Mouse (Mus musculus) kidney, postnatal 10 days (tissue): ENCODE data around the gene Cyb5r4.
"Not testable (repeated sequence)": the region's sequence is repeated elsewhere in the genome, so short reads cannot be mapped to it uniquely, and the experiment has no call there.

Source experiments
- DNase-seq: peaks from one replicate; pipeline ENCODE4 v3.0.0; 2021; ENCODE audit warnings: mixed read lengths

Cyb5r4 gene

DNA sequence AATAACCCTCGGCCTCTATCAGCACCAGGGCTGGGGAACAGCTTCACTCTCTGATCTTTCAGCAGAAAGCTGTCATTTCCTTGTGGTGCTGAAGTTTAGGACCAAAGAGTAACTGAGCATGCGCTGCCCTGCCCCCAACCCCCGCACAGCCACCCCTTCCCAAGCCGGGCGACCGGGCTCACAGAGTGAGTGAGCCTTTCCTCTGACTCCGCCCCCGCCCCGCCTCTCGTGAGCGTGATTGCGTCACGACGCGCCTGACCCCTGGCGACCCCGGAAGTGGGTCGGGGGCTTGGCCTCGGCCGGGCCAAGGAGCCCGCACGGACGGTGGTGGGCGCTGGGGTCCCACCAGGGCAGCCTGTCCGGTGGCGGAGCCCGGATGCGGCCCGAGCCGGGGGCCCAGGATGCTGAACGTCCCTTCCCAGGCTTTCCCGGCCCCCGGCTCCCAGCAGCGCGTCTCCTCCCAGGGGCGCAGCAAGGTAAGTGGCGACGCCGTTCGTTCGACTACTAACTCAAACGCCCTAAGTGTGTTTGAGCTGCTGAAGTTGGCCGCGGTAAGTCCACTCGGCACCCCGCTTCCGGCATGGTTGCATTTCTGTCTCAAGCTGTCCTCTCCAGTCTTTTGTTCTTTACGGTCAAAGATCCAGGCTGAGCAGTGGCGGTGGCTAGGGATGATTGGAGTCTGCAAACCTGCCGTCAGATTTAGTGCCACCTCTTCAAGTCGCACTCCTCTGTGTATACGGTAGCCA is at the start of gene Cyb5r4:
Gene Cyb5r4 (plus strand): TSS at position 237 of the 746 bp plus-strand sequence.
- peak; percentile 98 for DNase-seq

DNA sequence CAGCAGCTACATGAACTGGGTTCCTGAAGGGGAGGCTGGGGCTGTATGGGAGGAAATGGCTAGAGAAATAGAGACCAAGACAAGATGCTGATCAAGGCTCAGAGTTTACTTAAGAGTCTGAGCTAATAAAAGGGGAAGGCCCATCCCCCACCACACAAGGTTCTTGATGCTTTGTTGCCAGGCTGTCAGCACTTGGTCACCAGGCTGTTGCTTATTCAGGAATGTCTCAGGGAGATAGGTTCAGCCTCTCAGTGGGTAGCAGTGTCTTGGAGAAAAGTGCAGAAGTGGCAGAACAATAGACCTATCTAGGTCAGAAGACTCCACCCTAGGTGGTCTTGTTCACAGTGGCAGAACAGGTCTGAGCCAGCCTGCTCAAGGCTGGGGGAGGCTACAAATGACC is 49.3 kb upstream of the Cyb5r4 start:
- DNase-seq = not testable (repeated sequence)

DNA sequence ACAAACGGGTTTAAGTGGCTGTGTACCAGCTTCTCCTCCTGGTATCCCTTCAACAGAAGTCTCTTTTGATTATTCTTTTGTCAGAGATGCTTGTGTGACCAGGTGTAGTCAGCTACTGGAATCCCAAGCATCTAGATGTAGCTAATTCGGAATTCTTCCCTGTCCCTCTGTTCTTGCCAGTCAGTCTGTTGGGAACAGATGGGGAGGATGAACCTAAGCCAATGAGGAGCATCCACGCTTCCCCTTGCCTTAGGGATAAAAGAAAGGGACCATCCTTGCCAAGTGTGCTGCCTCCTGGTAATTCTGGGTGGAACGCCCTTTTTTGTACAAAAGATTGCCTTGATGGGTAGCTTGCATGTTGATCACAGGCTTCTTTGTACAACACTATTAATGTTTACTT is 48.3 kb upstream of the Cyb5r4 start:
- DNase-seq = no peak

DNA sequence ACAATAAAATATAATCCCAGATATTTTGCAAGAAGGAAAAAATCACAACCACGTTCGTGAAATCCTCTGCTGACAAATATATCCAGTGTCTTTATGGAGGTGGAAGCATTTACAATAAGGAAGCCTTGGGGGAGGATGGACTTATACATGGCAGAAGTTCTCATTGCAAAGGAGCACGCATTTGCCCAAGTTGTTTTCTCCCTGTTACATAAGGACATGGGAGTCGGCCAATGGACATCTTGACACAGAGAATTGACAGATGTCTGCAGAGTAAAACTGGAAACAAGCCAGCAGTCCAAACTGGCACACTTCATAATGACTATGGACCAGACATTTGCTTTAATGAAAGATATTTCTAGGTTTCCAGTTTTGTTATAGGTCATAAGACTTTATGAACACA is 44.9 kb upstream of the Cyb5r4 start:
- DNase-seq = no peak

DNA sequence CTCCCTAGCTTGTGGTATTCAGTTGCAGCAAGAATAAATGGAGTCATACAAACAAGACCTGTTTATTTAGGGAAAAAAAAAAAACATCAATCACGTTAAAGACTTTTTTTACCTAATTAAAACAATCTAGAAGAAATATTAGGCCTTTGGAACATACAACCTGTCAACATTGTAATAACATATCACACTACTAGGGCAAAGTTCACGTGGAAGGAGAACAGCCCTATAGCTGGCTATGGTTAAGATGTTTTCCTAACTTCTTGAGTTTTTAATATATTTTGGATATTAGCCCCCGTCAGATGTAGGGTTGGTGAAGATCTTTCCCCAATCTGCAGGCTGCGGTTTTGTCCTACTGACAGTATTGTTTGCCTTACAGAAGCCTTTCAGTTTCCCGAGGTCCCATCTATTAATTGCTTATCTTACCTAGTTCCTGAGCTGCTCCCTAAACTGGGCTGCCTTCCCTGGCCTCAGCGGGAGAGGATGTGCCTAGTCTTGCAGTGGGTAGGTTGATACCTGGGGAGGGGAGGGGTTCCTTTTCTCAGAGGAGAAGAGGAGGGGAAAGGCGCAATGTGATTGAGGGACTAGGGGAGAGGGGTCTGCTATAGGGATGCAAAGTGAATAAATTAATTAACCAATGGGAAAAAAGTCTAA is 43.4 kb upstream of the Cyb5r4 start:
- DNase-seq = no peak

DNA sequence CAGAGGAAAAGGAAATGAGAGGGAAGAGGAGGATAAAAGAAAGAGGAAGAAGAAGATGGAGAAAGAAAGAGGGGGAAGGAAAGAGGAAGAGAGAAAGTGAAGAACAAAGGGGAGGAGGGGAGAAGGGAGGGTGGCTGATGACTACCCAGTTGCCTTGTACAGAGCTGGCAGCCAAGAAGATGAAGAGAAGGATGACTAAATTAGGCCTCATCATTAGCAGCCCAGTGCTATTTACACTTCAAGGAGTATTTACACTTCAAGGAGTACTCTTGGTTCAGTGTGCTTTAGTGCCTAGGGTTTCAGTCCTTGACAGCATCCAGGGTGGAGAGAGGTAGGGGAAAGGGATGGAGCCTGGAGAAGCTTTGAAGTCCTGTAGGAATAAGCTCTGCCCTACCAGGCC is 41.8 kb upstream of the Cyb5r4 start:
- no peak for DNase-seq

DNA sequence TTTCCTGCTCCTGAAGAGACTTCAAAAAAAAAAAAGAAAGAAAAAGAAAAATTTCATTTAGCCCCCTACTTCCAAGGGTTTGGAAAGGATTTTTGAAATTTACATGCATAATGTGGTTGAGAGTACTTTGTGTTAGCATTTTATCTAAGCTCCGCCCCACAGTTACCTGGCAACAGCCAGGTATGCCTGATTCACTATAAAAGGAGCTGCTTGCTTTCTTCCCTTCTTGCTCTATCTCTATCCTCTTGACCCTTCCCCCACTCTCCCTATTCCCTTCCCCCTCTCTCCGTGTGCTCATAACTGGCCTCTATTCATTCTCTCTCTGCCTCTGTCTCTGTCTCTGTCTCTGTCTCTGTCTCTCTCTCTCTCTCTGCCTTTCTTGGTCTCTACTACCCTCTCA is 40.9 kb upstream of the Cyb5r4 start:
- no peak for DNase-seq

DNA sequence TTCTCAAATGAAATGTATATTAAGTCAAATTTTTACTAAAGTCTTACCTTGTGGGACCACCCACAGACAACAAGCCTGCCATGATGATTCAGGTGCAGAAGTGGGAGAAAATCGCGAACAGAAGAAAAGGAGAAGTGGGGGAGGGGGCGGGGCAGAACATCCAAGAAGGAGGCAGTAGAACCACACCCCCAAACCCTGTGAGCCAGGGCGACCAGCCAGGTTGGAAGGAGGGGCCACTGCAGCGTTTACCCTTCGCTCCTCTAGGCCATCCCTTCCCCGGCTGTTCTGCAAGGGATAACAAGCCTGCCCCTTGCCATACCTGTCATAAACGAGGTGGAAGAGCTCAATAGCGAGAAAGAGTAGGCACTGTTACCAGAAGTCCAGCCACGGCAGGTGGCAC is 40.3 kb upstream of the Cyb5r4 start:
- no peak for DNase-seq

DNA sequence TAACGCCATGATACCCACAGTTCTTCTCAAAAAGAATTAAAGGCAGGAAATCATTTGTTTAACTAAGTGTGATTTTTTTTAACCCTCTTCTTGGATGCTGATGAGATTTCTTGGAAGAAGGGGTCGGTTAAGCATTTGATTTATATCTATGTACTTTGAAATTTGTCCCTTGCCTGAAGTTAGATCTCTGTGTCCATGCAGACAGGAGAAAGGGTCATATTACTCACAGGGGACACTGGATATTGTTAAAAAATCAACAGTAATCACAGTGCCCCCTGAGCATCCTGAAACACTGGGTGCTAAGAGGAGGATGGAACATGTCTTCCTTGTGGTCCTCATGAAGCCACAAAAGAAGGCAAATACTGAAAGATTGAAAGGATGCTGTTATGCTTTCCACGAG is 37.2 kb upstream of the Cyb5r4 start:
- DNase-seq = no peak

DNA sequence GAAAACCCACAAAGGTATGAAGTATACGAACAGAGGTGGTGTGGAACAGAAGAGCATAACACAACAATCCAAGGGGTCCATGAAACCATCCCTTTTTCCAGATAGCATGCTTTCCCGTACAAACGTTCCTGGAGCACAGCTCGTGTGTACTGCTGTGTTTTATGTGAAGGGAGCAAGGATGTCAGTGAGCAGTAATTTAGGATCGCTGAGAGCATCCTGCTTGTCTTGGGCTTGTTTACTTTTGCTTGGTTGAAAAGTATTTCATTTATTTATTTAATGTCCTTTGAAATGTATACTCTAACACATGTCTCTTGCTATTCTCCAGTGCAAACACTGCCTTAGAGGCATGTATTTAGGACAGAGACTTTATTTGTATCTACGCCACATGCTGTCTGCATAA is 36.7 kb upstream of the Cyb5r4 start:
- DNase-seq = no peak

DNA sequence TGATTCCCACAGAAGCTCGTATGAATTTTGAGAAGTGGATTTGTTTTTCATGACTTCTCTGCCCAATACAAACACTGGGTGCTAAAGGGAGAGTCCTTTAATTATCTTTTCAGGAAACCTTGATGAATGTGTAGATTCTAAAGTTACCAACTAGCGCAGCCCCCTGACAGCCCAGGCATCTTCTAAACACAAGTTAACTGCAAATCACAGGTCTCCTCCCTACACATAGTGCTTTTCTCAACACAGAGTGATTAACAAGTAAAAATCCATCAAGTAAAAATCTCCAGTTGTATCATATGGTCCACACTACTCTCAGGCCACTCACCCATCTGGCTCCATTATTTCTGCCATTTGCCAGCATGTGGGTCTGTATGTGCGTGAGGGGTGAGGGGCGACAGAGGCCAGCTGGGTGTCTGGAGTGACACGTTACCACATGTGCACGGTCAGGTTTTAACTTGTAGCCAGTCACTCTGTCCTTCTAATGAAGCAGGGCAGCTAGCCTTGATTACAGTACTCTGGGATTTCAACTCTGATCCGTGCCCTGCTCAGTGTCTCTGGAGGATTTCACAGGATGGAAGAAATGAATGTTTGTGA is 35.0 kb upstream of the Cyb5r4 start:
- DNase-seq = no peak

DNA sequence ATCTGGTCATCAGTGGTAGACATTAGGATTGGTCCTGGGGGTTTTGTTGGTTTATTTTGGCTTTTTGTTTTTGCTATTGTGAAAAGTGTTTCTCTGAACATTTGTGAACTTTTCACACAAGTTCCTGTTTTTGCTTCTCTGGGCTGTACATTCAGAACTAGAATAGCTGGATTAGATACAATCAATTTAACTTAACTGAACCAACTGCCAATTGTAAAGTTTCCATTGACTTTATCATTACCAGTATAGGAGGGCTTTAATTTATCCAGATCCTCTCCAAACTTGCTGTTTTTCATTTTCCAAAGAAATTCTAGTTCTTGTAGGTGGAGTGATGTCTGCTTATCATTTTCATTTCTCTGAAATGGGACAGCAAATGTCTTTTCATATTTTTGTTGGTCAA is 32.0 kb upstream of the Cyb5r4 start:
- DNase-seq = no peak

DNA sequence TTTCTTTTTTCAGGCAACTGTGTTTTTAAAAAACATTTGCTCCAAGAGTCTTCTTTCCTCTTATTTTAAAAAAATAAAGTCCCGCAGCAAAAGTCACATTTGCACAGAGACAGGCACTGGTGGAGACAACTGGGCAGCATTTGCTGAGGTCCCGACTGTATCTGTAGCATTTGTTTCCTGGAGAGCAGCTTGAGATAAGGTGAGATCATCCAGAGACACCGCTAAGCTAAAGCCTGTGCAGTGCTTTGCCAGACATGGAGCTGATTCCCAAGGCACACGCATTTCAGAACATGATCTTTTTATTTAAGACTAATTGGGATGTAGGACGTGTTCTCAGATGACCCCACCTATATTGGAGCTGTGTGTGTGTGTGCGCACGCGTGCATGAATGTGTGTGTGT is 30.1 kb upstream of the Cyb5r4 start:
- no peak for DNase-seq

DNA sequence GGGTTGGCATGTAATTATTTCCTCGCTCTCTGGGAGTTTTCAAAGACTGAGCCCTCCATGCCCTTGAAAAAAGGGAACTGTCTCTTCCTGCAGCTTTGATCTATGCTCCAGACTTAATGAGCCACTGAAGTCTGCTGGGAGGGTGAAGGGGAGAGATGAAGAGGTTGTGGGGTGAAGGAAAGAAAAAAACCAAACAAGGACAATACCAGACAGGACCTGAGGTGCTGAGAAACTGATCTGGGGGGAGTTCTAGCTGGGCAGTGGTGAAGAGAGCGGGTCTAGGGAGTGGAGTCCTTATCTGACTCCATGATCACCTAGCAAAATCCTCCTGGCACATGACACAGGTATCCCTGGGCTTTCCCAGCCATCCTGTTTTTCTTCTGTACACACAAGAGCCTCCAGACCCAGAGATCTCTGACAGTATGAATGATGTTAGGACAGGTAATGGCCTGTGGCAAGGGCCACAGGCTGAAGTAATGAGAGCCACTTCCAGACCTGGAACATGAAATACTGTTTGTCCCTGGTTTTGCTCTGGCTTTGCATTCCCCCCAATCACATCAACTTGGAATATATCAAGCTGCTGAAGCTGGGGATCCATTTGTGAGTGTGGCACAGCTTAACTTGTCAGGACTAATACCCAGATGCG is 24.6 kb upstream of the Cyb5r4 start:
- no peak for DNase-seq

DNA sequence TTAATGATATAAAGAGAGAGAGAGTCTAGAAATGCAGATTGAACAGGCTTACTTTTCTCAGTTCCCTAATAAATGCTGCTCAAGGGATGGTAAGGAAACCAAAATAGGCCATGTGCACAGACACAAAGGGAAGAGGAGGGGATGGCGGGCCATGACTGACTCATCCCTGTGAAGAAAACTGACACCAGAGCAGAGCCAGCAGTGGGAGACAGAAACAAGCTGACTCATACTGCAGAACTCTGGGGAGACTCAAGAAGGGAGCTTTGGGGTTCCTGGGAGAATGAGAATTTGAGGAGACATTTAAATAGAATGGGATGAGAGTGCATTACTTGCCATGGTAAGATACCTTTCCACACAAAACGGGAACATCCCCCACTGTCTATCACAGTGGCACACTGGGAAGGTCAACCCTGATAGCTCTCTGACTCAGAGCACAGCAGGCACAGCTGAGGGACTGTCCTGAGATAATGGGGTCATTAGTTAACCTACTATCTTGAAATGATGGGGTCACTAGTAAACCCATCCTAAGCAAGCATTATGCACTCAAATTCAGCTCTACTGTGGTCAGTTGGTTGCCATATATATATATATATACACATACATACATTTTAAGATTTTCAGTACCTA is 21.7 kb upstream of the Cyb5r4 start:
- DNase-seq = no peak

DNA sequence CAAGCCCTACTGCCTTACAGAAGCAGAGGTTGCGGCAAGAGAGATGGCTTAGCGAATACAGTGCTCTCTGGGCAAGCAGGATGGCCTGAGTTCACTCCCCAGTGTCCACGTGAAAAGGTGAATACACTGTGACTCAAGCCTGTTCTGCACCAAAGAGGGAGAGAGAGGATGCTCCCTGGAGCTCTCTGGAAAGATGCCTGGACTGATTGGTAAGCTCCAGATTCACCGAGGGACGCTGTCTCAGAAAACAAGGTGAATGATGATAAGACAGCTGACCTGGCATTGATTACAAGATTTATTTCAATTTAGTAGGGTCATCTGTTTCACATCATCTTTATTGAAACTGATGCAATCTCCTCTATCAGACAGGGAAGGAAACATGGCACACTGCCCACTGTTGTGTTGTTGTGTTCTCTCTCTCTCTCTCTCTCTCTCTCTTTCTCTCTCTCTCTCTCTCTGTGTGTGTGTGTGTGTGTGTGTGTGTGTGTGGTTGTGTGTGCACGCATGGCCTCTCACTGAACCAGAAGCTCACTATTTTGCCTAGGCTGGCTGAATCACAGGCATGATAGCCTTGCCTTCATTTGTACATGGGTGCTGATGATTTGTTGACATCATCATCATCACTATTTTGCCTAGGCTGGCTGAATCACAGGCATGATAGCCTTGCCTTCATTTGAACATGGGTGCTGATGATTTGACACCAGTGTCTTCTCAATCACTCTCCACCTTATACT is 16.9 kb upstream of the Cyb5r4 start:
- DNase-seq = no peak

DNA sequence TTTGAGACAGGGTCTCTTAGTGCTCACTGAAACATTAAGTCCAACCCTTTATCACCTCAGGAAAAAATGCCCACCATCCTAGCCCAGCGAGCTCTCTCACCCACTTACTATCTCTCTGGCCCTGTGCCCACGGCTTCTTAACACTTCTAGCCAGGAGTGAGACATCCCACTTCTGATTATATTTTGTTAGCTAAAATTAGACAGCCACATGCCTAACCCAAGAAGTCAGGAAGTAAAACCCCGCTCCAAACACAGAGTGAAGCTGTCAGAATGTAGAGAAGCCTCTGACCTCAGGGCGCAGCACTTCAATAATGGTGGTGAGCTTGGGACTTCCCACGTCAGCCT is 16.4 kb upstream of the Cyb5r4 start:
- no peak for DNase-seq

DNA sequence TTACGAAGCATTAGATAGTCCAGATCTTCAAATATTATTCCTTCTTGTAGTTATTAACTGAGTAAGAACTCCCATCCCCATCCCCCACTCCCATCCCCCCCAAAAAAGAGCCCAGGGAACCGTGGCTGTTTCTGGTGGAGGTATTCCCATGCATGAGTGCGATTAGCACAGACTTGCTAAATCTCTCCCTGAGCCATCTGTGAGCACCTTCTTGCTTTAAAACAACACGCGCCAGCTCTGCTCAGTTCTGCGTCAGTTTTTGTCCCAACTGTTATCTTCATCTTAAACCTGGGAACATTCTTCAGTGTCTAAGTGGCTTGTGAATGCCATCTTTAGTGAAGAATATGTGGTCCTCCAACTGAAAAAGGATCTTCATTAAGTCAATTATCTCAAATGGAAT is 13.3 kb upstream of the Cyb5r4 start:
- DNase-seq = no peak

DNA sequence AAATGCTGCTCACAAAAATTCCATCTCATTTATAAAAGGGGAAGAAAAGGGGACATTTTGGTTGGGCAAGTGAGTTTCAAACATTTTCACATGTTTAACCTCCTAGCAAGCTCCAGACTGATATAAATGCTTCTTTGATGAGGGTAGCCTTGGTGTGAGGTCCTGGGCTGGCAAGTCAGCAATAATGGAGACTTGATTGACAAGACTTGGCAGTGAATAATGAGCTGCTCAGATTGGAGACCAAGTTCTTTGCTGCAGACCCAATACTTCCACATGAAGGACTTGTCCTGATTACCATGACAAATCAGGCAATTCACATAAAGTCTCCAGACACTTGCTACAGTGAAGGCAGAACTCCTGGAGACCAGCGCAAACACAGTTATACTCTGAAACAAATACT is 12.9 kb upstream of the Cyb5r4 start:
- no peak for DNase-seq

DNA sequence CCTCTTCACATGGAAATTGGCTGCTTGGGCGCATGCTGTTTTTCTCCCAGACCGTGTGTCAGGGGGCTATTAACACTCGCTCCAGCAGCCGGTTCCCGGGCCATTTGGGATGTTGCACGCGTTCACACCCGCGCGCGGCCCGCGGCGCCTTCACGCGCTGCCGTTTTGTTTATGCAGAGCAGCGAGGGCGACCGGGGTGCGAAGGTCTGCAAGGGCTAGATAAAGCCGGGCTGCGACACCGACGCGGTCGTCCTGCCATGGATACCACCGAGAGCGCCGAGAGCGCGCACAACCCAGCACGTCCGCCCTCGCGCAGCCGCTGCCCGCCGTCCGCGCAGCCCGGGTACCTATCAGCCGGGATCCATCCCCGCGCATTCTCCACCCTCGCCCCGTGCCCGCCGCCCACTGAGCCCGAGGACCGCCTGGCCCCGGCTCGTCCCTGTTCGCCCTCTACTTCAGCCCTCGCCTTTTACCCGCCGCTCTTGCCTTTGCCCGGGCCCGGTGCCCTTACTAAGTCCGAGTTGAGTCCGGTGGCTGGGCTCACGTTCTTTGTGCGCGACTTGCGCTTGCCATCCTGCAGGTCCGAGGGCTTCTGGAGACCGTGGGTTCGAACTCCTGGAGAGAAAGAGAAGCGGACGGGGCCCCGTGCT is 6.4 kb upstream of the Cyb5r4 start, which contains the start of gene Ripply2:
Gene Ripply2 (plus strand): TSS at position 250 of the 650 bp plus-strand sequence.
- peak; percentile 12 for DNase-seq

DNA sequence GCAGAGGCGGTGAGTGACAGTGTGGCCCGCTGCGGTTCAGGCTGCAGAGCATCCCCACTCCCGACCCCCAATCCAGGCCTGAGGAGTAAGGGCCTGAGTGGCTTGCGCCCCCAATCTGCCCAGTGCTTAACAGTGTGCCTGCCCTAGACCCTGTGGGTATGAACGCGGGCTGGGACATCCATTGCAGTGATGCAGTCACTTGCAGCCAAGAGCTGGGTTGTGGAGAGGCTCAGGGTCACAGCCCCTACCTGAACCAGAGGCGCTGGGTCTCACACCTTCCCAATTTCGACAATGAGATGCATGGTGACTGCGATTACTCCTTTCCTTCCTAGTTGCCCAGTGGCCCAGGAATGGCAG is 5.9 kb upstream of the Cyb5r4 start:
- DNase-seq = no peak

DNA sequence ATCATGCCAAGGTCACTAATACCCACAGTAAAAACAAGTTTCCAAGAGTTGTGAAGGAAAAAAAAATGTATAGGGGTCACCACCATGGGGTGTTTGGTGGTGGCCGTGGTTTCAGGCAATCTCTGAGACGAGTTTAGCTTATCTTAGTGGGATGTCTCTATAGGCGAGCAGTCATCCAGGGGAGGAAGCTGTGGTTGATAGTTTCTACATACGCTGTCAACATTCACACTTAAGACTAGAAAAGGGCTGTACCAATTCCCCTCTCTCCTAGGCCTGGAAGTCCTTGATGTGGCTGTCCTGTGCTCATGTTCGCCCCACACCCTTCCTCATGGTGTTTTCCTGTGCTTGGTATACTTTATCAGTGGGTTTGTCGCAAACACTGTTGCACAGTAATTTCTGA is 4.0 kb downstream of the Cyb5r4 start:
- no peak for DNase-seq
